Mouse (Mus musculus) olfactory bulb, adult 2 months (tissue): Measurements from ENCODE around the gene Cdkl4.

Experiments used
- CTCF ChIP-seq: fragments of 200-500 bp; IDR thresholded peaks from 2 replicates; pipeline ENCODE4 v1.5.1; 2012; ENCODE audit warnings: low read depth, mild to moderate bottlenecking, low read length, moderate library complexity; ENCODE audit not compliant: insufficient read depth
- POLR2A ChIP-seq: fragments of 200-500 bp; IDR thresholded peaks from 2 replicates; pipeline ENCODE4 v1.6.1; 2012; ENCODE audit warnings: mild to moderate bottlenecking, low read depth, low read length, moderate library complexity; ENCODE audit not compliant: insufficient read depth

DNA sequence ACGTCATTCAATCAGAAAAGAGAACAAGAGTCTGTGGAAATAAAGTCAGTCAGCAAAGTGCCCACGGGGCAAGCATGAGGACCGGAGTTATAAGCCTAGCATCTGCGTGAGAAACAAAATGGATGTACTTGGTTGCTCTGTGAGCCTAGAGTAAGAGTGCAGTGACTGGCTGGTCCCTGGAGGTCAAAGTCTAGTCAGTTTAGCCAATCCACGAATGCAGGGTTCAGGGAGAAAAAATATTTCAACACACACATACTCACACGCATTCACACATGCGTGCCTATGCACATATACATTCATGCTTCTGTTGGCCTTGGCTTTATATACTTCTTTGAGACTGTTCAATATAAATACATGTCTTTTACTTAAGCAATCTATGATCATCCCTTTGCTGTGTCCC is 62.1 kb downstream of the Cdkl4 start:
- TF ChIP-seq POLR2A (no peak), CTCF (no peak)
